18 mouse cellular contexts compared by ENCODE assay signal in genomic region chr14:20578822-20579407, GRCm38 (mm10). TPM values are rescaled to one million over a fixed set of nuclear protein-coding genes. Genes with fewer than 3 reads are reported as not detected.
DNase-seq lines count a peak whose midpoint lies in the region; ATAC-seq and TF ChIP-seq lines count a peak whose summit lies in the region.
"Had no signal": no experiment of that assay in that cellular context is flagged by ENCODE, and none has a peak within 500 bp of the region (broad histone marks: within the 10 kb centered on the region; RNA-seq: fewer than 3 reads in every experiment).

No protein-coding gene starts in this region.

- TF ChIP-seq CTCF in cerebellum, adult 2 months (IDR thresholded peaks at IDR 0.05; ENCODE audit: borderline replicate concordance, insufficient read depth, low read depth, low read length), result no peak

- H3K4me1 ChIP-seq in kidney, embryonic 15.5 days, result no peaks in the 10 kb centered on the region
- no peaks in the 10 kb centered on the region for H3K4me1 ChIP-seq in cerebellum, adult 2 months (ENCODE audit: control insufficient read depth, insufficient read depth, low read length)
- H3K4me1 ChIP-seq: forebrain, embryonic 10.5 days; hindbrain, embryonic 10.5 days; neural tube, embryonic 15.5 days had no signal

- H3K9me3 ChIP-seq in kidney, embryonic 15.5 days (replicated peaks), result no peaks in the 10 kb centered on the region
- H3K9me3 ChIP-seq: forebrain, embryonic 10.5 days; heart, embryonic 13.5 days; hindbrain, embryonic 10.5 days; neural tube, embryonic 15.5 days had no signal

- no peaks in the 10 kb centered on the region for H3K27me3 ChIP-seq in kidney, embryonic 15.5 days
- H3K27me3 ChIP-seq in cerebellum, adult 2 months (ENCODE audit: control insufficient read depth, insufficient read depth, low read length), result no peaks in the 10 kb centered on the region
- H3K27me3 ChIP-seq: heart, embryonic 13.5 days; neural tube, embryonic 15.5 days had no signal

- H3K27ac ChIP-seq in kidney, embryonic 15.5 days, result no peak overlapping the region
- H3K27ac ChIP-seq in cerebellum, adult 2 months (ENCODE audit: insufficient read depth, low read length), result no peak overlapping the region
- H3K27ac ChIP-seq: forebrain, embryonic 10.5 days; heart, embryonic 13.5 days; hindbrain, embryonic 10.5 days; neural tube, embryonic 15.5 days had no signal

- no peak overlapping the region for H3K9ac ChIP-seq in kidney, embryonic 15.5 days
- H3K9ac ChIP-seq: heart, embryonic 13.5 days; neural tube, embryonic 15.5 days had no signal

- WGBS in kidney, embryonic 15.5 days, result 73% methylated on average over 6 of the region's 6 CpGs
- 48% methylated on average over 6 of the region's 6 CpGs for WGBS in cerebellum, adult 2 months

- H3K36me3 ChIP-seq in kidney, embryonic 15.5 days, result peaks cover 37% of the 10 kb centered on the region

- ATAC-seq in kidney, embryonic 15.5 days (replicated peaks; ENCODE audit: low FRiP score), result no peak
- ATAC-seq: inflammation-experienced regulatory T-cells, adult 6 months had no signal

- no peak overlapping the region for H3K4me3 ChIP-seq in kidney, embryonic 15.5 days (replicated peaks)
- H3K4me3 ChIP-seq in cerebellum, adult 2 months (replicated peaks; ENCODE audit: insufficient read depth, low read depth, low read length), result no peak overlapping the region
- H3K4me3 ChIP-seq: forebrain, embryonic 10.5 days; heart, embryonic 13.5 days; hindbrain, embryonic 10.5 days; neural tube, embryonic 15.5 days had no signal

- no peak overlapping the region for H3K4me2 ChIP-seq in kidney, embryonic 15.5 days
- H3K4me2 ChIP-seq: heart, embryonic 13.5 days; neural tube, embryonic 15.5 days had no signal

- no peak for TF ChIP-seq POLR2A in cerebellum, adult 2 months (IDR thresholded peaks at IDR 0.05; ENCODE audit: borderline replicate concordance, insufficient read depth, low read length)

- peak; percentile 7 for DNase-seq in adrenal gland, postnatal 14 days
- no peak for DNase-seq in adrenal gland, postnatal 25 days
- DNase-seq in kidney, postnatal 36 days, result peak; percentile 10 to 27
- DNase-seq in 3T3-L1 (ENCODE audit: low read depth, low spot score) (peak; percentile 5), NIH3T3 (ENCODE audit: low read depth) (peak; percentile 39)
- DNase-seq in right cerebral cortex, postnatal 4 days, result no peak
- DNase-seq in cerebellum, adult 2 months, result no peak
- DNase-seq: cerebellum, adult 11-12 months; gastrocnemius, postnatal 25 days; retina, postnatal 1 day; spleen, adult 18-20 months; thymus, postnatal 36 days had no signal

RNA-seq across cellular contexts. Expression of gene Ppp3cb, which starts 32.5 kb away (rescaled TPM):
- total RNA-seq in adrenal gland, postnatal 14 days (2021), result 62.6 and 71.6 TPM in 2 replicates
- 61.0 and 70.9 TPM in 2 replicates for total RNA-seq in adrenal gland, postnatal 25 days (2021)
- 43.1 and 44.1 TPM in 2 replicates for polyA plus RNA-seq in kidney, embryonic 15.5 days (2015; fragmentation: Nextera tagmentation; extraction: Ambion mirVana)
- 141 and 142 TPM in 2 replicates for polyA plus RNA-seq in cerebellum, adult 2 months (2012; rRNA removed)

Comparison
In these comparisons a context has a peak if more than half of its experiments do, and no peak if none do; other contexts are left out.
1. DNase-seq: peak in adrenal gland, postnatal 14 days (single experiment), kidney, postnatal 36 days (2 of 2), 3T3-L1 (single experiment) and NIH3T3 (single experiment); none in adrenal gland, postnatal 25 days (single experiment), right cerebral cortex, postnatal 4 days (single experiment) and cerebellum, adult 2 months (0 of 2).